Mouse (Mus musculus) hindbrain, embryonic 13.5 days (tissue): Measurements from ENCODE around the gene Retreg3. TPM values are rescaled to one million over a fixed set of nuclear protein-coding genes. Genes with fewer than 3 reads are reported as not detected.

ENCODE experiments used
- ATAC-seq: fragments of 200-750 bp; cut with Nextera tagmentation; 2 replicates; pipeline ENCODE4 v1.8.0; 2017; ENCODE audit warnings: moderate TSS enrichment; ENCODE audit not compliant: low FRiP score
- H3K27ac ChIP-seq: fragments of 300-500 bp; sonication (generic); 2 replicates; pipeline ENCODE4 v1.5.1; 2015; ENCODE audit warnings: inconsistent platforms, mild to moderate bottlenecking, moderate library complexity
- H3K27me3 ChIP-seq: fragments of 300-500 bp; sonication (generic); 2 replicates; pipeline ENCODE4 v1.6.1; 2015; ENCODE audit warnings: mild to moderate bottlenecking, inconsistent platforms
- H3K36me3 ChIP-seq: fragments of 300-500 bp; sonication (generic); 2 replicates; pipeline ENCODE4 v1.6.1; 2015; ENCODE audit warnings: mild to moderate bottlenecking, inconsistent platforms
- H3K4me1 ChIP-seq: fragments of 300-500 bp; sonication (generic); replicated peaks from 2 replicates; pipeline ENCODE4 v1.6.1; 2015; ENCODE audit warnings: inconsistent platforms
- H3K4me2 ChIP-seq: fragments of 300-500 bp; sonication (generic); 2 replicates; pipeline ENCODE4 v1.6.1; 2015; ENCODE audit warnings: inconsistent platforms, mild to moderate bottlenecking, moderate library complexity
- H3K4me3 ChIP-seq: fragments of 300-500 bp; sonication (generic); 2 replicates; pipeline ENCODE4 v1.5.1; 2015; ENCODE audit warnings: mild to moderate bottlenecking, inconsistent platforms
- H3K9ac ChIP-seq: fragments of 300-500 bp; sonication (generic); 2 replicates; pipeline ENCODE4 v1.6.1; 2015; ENCODE audit warnings: mild to moderate bottlenecking, inconsistent platforms
- H3K9me3 ChIP-seq: fragments of 300-500 bp; sonication (generic); 2 replicates; pipeline ENCODE4 v1.6.1; 2016; ENCODE audit warnings: inconsistent platforms
- WGBS: fragments of 180-500 bp; shearing (Covaris S2); methylation state at CpG from one replicate; pipeline ENCODE4 v1.1.7; 2015; 5-methylcytosine and 5-hydroxymethylcytosine counted together
- polyA plus RNA-seq: library from polyadenylated mRNA; unstranded; fragments of >200 nt; fragmentation: Nextera tagmentation; extraction: Ambion mirVana; gene quantifications from 2 replicates; pipeline ENCODE4 v1.2.1, GENCODE M21; 2015

Gene Retreg3
- polyA plus RNA-seq, 1 experiment from 2014 or later, result 27.7 TPM

GRCm38 (mm10) chr11:101082208-101083082 is 37.2 kb downstream of the Retreg3 start, which contains the start of gene Coasy:
Coasy (plus strand) TSS chr11:101082565.
- Histone ChIP-seq H3K36me3 (peaks cover 7% of the 10 kb centered on the region), H3K4me1 (peaks cover 41% of the 10 kb centered on the region), H3K4me2 (peak within 1 kb of the TSS; percentile 100), H3K9me3 (no peaks in the 10 kb centered on the region), H3K9ac (peak within 1 kb of the TSS; percentile 91), H3K27ac (peak within 1 kb of the TSS; percentile 92), H3K27me3 (peaks cover 38% of the 10 kb centered on the region), H3K4me3 (peak within 1 kb of the TSS; percentile 70)
- under 1% methylated on average over 51 of the region's 51 CpGs for WGBS
- peak; percentile 92 for ATAC-seq

- peak overlapping the region; percentile 70 for H3K4me3 ChIP-seq
- no peak for ATAC-seq
- peaks cover 12% of the 10 kb centered on the region for H3K36me3 ChIP-seq
- peak overlapping the region; percentile 100 for H3K4me2 ChIP-seq
- H3K4me1 ChIP-seq, result peaks cover 39% of the 10 kb centered on the region
- H3K9ac ChIP-seq, result peak overlapping the region; percentile 91
- WGBS, result 5% methylated on average over 10 of the region's 10 CpGs
- no peaks in the 10 kb centered on the region for H3K9me3 ChIP-seq
- peak overlapping the region; percentile 92 for H3K27ac ChIP-seq
- peaks cover 46% of the 10 kb centered on the region for H3K27me3 ChIP-seq
These were observed 38.0 kb downstream of the Retreg3 start for GRCm38 (mm10) chr11:101081659-101082058.

- ATAC-seq, result no peak
- Histone ChIP-seq H3K9ac (no peak overlapping the region), H3K27me3 (peaks cover 55% of the 10 kb centered on the region), H3K36me3 (peaks cover 9% of the 10 kb centered on the region), H3K4me1 (peaks cover 29% of the 10 kb centered on the region), H3K4me2 (no peak overlapping the region), H3K9me3 (no peaks in the 10 kb centered on the region), H3K27ac (no peak overlapping the region), H3K4me3 (no peak overlapping the region)
- 68% methylated on average over 5 of the region's 5 CpGs for WGBS
These were observed 39.3 kb downstream of the Retreg3 start for GRCm38 (mm10) chr11:101080421-101080820.

GRCm38 (mm10) chr11:101079746-101080145 is 39.9 kb downstream of the Retreg3 start:
- Histone ChIP-seq H3K4me1 (peaks cover 29% of the 10 kb centered on the region), H3K4me2 (no peak overlapping the region; the same call in 1 of the 2 replicates), H3K27me3 (peaks cover 55% of the 10 kb centered on the region), H3K27ac (no peak overlapping the region), H3K9me3 (no peaks in the 10 kb centered on the region), H3K9ac (peak overlapping the region; percentile 29; the same call in 1 of the 2 replicates), H3K4me3 (peak overlapping the region; percentile 15; the same call in 1 of the 2 replicates), H3K36me3 (peaks cover 9% of the 10 kb centered on the region)
- 6% methylated on average over 27 of the region's 27 CpGs for WGBS
- ATAC-seq, result no peak

GRCm38 (mm10) chr11:101078121-101078520 is 41.6 kb downstream of the Retreg3 start, which contains the start of gene Hsd17b1:
Hsd17b1 (plus strand) TSS chr11:101078411.
- Histone ChIP-seq H3K27ac (no peak within 1 kb of the TSS), H3K4me3 (peak within 1 kb of the TSS; percentile 15; the same call in 1 of the 2 replicates), H3K4me2 (no peak within 1 kb of the TSS), H3K36me3 (peaks cover 9% of the 10 kb centered on the region; the same call in 1 of the 2 replicates), H3K9me3 (no peaks in the 10 kb centered on the region), H3K4me1 (peaks cover 17% of the 10 kb centered on the region), H3K9ac (no peak within 1 kb of the TSS), H3K27me3 (peaks cover 55% of the 10 kb centered on the region)
- 70% methylated on average over 9 of the region's 9 CpGs for WGBS
- ATAC-seq, result no peak

- H3K4me1 ChIP-seq, result peaks cover 22% of the 10 kb centered on the region
- H3K36me3 ChIP-seq, result peaks cover 7% of the 10 kb centered on the region; the same call in 1 of the 2 replicates
- H3K27ac ChIP-seq, result no peak overlapping the region
- H3K9ac ChIP-seq, result no peak overlapping the region
- no peak overlapping the region for H3K4me2 ChIP-seq
- no peak for ATAC-seq
- 72% methylated on average over 14 of the region's 14 CpGs for WGBS
- H3K4me3 ChIP-seq, result no peak overlapping the region
- no peaks in the 10 kb centered on the region for H3K9me3 ChIP-seq
- H3K27me3 ChIP-seq, result peaks cover 24% of the 10 kb centered on the region
These were observed 47.8 kb downstream of the Retreg3 start for GRCm38 (mm10) chr11:101071810-101072428.

GRCm38 (mm10) chr11:101070987-101071386 is 48.7 kb downstream of the Retreg3 start:
- Histone ChIP-seq H3K9me3 (no peaks in the 10 kb centered on the region), H3K27ac (no peak overlapping the region), H3K27me3 (peaks cover 14% of the 10 kb centered on the region; the same call in 1 of the 2 replicates), H3K4me3 (peak overlapping the region; percentile 81), H3K36me3 (no peaks in the 10 kb centered on the region), H3K4me2 (peak overlapping the region; percentile 95), H3K4me1 (peaks cover 29% of the 10 kb centered on the region), H3K9ac (peak overlapping the region; percentile 92)
- ATAC-seq, result no peak
- WGBS, result 68% methylated on average over 6 of the region's 6 CpGs

- under 1% methylated on average over 35 of the region's 36 CpGs for WGBS
These were observed 49.5 kb downstream of the Retreg3 start for GRCm38 (mm10) chr11:101070189-101070527.

GRCm38 (mm10) chr11:101069391-101070188 is 50.1 kb downstream of the Retreg3 start, which contains the start of gene Naglu:
Naglu (plus strand) TSS chr11:101070012.
- no peaks in the 10 kb centered on the region for H3K36me3 ChIP-seq
- 0 out of 2 replicates have a peak, but pooled peaks cover 12% of the 10 kb centered on the region for H3K27me3 ChIP-seq
- no peaks in the 10 kb centered on the region for H3K9me3 ChIP-seq
- peak within 1 kb of the TSS; percentile 81 for H3K4me3 ChIP-seq
- peak within 1 kb of the TSS; percentile 83 for H3K27ac ChIP-seq
- peak within 1 kb of the TSS; percentile 95 for H3K4me2 ChIP-seq
- ATAC-seq, result peak; percentile 90
- peak within 1 kb of the TSS; percentile 92 for H3K9ac ChIP-seq
- WGBS, result 4% methylated on average over 35 of the region's 35 CpGs
- peaks cover 29% of the 10 kb centered on the region for H3K4me1 ChIP-seq

More at GRCm38 (mm10) chr11:101070189-101070527, 49.5 kb downstream of the Retreg3 start:
- peaks cover 29% of the 10 kb centered on the region for H3K4me1 ChIP-seq
- peak overlapping the region; percentile 81 for H3K4me3 ChIP-seq
- no peaks in the 10 kb centered on the region for H3K9me3 ChIP-seq
- peak overlapping the region; percentile 95 for H3K4me2 ChIP-seq
- peak overlapping the region; percentile 92 for H3K9ac ChIP-seq
- H3K27ac ChIP-seq, result peak overlapping the region; percentile 83
- ATAC-seq, result peak; percentile 75
- H3K36me3 ChIP-seq, result no peaks in the 10 kb centered on the region
- H3K27me3 ChIP-seq, result 0 out of 2 replicates have a peak, but pooled peaks cover 12% of the 10 kb centered on the region

GRCm38 (mm10) chr11:101066549-101067412 is 52.9 kb downstream of the Retreg3 start:
- H3K9ac ChIP-seq, result peak overlapping the region; percentile 30; the same call in 1 of the 2 replicates
- ATAC-seq, result no peak
- H3K9me3 ChIP-seq, result no peaks in the 10 kb centered on the region
- H3K4me3 ChIP-seq, result peak overlapping the region; percentile 30
- H3K4me2 ChIP-seq, result peak overlapping the region; percentile 53
- H3K27me3 ChIP-seq, result 0 out of 2 replicates have a peak, but pooled peaks cover 9% of the 10 kb centered on the region
- peaks cover 37% of the 10 kb centered on the region for H3K4me1 ChIP-seq
- peaks cover 27% of the 10 kb centered on the region for H3K36me3 ChIP-seq
- no peak overlapping the region for H3K27ac ChIP-seq
- 25% methylated on average over 18 of the region's 18 CpGs for WGBS

- H3K36me3 ChIP-seq, result peaks cover 45% of the 10 kb centered on the region
- H3K9me3 ChIP-seq, result no peaks in the 10 kb centered on the region
- no peak for ATAC-seq
- 93% methylated on average over 9 of the region's 9 CpGs for WGBS
- no peak overlapping the region for H3K4me3 ChIP-seq
- H3K27ac ChIP-seq, result no peak overlapping the region
- 0 out of 2 replicates have a peak, but pooled peaks cover 6% of the 10 kb centered on the region for H3K27me3 ChIP-seq
- no peak overlapping the region for H3K4me2 ChIP-seq
- no peak overlapping the region for H3K9ac ChIP-seq
- H3K4me1 ChIP-seq, result peaks cover 25% of the 10 kb centered on the region
These were observed 54.7 kb downstream of the Retreg3 start for GRCm38 (mm10) chr11:101065002-101065401.
